Mouse (Mus musculus) limb, embryonic 14.5 days (tissue): Measurements from ENCODE around the gene Ahctf1. TPM values are rescaled to one million over a fixed set of nuclear protein-coding genes. Genes with fewer than 3 reads are reported as not detected.
A peak's percentile ranks its signal among the peaks of the same experiment; 100 is the strongest.

Experiments used
- ATAC-seq: fragments of 200-750 bp; cut with Nextera tagmentation; 2 replicates; pipeline ENCODE4 v1.8.0; 2017; ENCODE audit warnings: low read depth, moderate number of reproducible peaks, moderate TSS enrichment; ENCODE audit not compliant: low FRiP score
- DNase-seq: peaks from one replicate; pipeline ENCODE4 v3.0.0-alpha.2; 2015; ENCODE audit warnings: low spot score
- H3K27ac ChIP-seq: fragments of 300-500 bp; sonication (generic); replicated peaks from 2 replicates; pipeline ENCODE4 v1.5.1; 2014; ENCODE audit warnings: low read depth, mild to moderate bottlenecking, low read length, moderate library complexity, mixed read lengths
- H3K27me3 ChIP-seq: fragments of 300-500 bp; sonication (generic); 2 replicates; pipeline ENCODE4 v1.6.1; 2014; ENCODE audit warnings: low read length, mixed read lengths; ENCODE audit not compliant: control insufficient read depth, insufficient read depth
- H3K36me3 ChIP-seq: fragments of 300-500 bp; sonication (generic); 2 replicates; pipeline ENCODE4 v1.6.1; 2014; ENCODE audit warnings: mild to moderate bottlenecking, low read length, moderate library complexity, mixed read lengths; ENCODE audit not compliant: control insufficient read depth, insufficient read depth
- H3K4me1 ChIP-seq: fragments of 300-500 bp; sonication (generic); 2 replicates; pipeline ENCODE4 v1.6.1; 2014; ENCODE audit warnings: antibody characterized with exemption, low read length, mixed read lengths; ENCODE audit not compliant: control insufficient read depth, insufficient read depth
- H3K4me2 ChIP-seq: fragments of 300-500 bp; sonication (generic); replicated peaks from 2 replicates; pipeline ENCODE4 v1.6.1; 2014; ENCODE audit warnings: low read depth, mild to moderate bottlenecking, low read length, moderate library complexity; ENCODE audit not compliant: severe bottlenecking
- H3K4me3 ChIP-seq: fragments of 300-500 bp; sonication (generic); replicated peaks from 2 replicates; pipeline ENCODE4 v1.5.1; 2014; ENCODE audit warnings: low read length
- H3K9ac ChIP-seq: fragments of 300-500 bp; sonication (generic); 2 replicates; pipeline ENCODE4 v1.6.1; 2014; ENCODE audit warnings: mild to moderate bottlenecking, low read depth, low read length, moderate library complexity; ENCODE audit not compliant: severe bottlenecking
- H3K9me3 ChIP-seq: fragments of 300-500 bp; sonication (generic); 2 replicates; pipeline ENCODE4 v1.6.1; 2016; ENCODE audit warnings: low read length; ENCODE audit not compliant: control insufficient read depth
- POLR2A ChIP-seq: fragments of 200-500 bp; IDR thresholded peaks from 2 replicates; pipeline ENCODE4 v1.8.0; 2012; ENCODE audit warnings: inconsistent platforms, mild to moderate bottlenecking, moderate library complexity, borderline replicate concordance; ENCODE audit not compliant: insufficient read depth, insufficient read length; ENCODE audit errors: extremely low read depth
- WGBS: fragments of 180-500 bp; shearing (Covaris S2); extraction: QIAGEN DNeasy Blood & Tissue Kit; methylation state at CpG from one replicate; pipeline ENCODE4 v1.1.7; 2014; 5-methylcytosine and 5-hydroxymethylcytosine counted together
- polyA plus RNA-seq, 2 experiments: library from polyadenylated mRNA; depleted of rRNA in 1 of 2; stranded (reverse) in 1 of 2; unstranded in 1 of 2; fragments of >200 nt; fragmentation: Nextera tagmentation in 1 of 2; extraction: Ambion mirVana in 1 of 2; gene quantifications; 2 replicates each; pipeline versions ENCODE4 v1.2.1 to v1.2.3; 2012 to 2014

The Ahctf1 gene
- polyA plus RNA-seq, 2 experiments = 28.2 to 31.5 TPM

- Histone ChIP-seq H3K4me3 (peak overlapping the region; percentile 90), H3K27me3 (no peaks in the 10 kb centered on the region), H3K36me3 (no peaks in the 10 kb centered on the region), H3K4me2 (peak overlapping the region; percentile 76), H3K9me3 (no peaks in the 10 kb centered on the region), H3K27ac (peak overlapping the region; percentile 98), H3K4me1 (peaks cover 10% of the 10 kb centered on the region; the same call in 1 of the 2 replicates), H3K9ac (peak overlapping the region; percentile 96)
- 24% methylated on average over 11 of the region's 11 CpGs for WGBS
- no peak for TF ChIP-seq POLR2A
- DNase-seq (no peak), ATAC-seq (no peak)
Measured at GRCm38 (mm10) chr1:179804140-179804881, 831 bp upstream of the Ahctf1 start.

DNA sequence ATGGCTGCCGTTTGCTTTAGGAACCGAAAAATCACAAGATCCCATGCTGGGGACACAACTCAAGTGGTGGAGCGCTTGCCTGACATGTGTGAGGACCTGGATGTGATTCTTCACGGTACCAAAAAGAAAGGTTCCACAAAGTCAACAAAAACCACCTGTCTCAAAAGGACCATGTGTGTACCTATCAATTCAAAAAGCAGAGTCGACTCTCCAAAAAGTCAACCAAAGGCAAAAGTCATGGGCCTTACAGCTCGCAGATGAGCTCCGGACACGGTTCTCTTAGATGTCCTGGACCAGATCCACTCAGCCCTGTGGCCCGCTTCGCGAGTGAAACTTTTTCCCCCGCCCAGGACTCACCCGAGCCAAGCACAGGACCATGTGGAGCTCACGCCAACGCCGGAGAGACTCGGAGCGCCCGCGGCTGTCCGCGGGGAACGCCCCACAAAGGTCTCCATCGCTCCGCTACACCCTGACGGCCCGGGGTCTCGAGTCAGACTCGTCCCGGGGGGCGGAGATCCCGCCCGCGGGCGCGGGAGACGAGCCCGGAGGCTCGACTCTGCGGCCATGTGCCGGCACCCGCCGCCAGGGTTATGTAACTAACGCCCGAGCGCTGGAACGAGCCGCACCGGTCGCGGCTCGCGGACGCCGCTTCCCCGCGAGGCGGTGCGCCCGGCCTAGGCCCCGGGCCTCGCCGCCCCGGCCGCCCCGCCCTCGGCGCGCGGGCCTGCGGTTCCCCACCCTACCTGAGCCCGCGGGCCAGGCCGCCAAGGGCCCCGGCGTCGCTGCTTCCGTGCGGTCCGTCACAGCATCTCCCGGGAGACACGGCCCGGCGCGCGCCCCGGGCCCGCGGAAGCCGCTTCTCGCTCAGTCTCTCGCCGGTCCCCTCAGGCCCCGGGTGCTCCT, 619 bp downstream of the Ahctf1 start, which contains the start of gene Gm10518:
Gene Gm10518 (plus strand): TSS at position 767 of the 903 bp plus-strand sequence.
- TF ChIP-seq POLR2A = no peak
- WGBS = under 1% methylated on average over 44 of the region's 94 CpGs
- ATAC-seq = peak; percentile 57

GRCm38 (mm10) chr1:179798794-179799193, 4.7 kb downstream of the Ahctf1 start:
- DNase-seq = no peak

More for the DNA sequence above, 619 bp downstream of the Ahctf1 start, which contains the start of gene Gm10518:
- peak within 1 kb of the TSS; percentile 98 for H3K27ac ChIP-seq
- H3K4me1 ChIP-seq = peaks cover 10% of the 10 kb centered on the region; the same call in 1 of the 2 replicates
- no peaks in the 10 kb centered on the region for H3K27me3 ChIP-seq
- H3K36me3 ChIP-seq = peaks cover 11% of the 10 kb centered on the region
- peak within 1 kb of the TSS; percentile 96 for H3K9ac ChIP-seq
- H3K4me2 ChIP-seq = peak within 1 kb of the TSS; percentile 76
- H3K9me3 ChIP-seq = no peaks in the 10 kb centered on the region
- DNase-seq = peak; percentile 28
- H3K4me3 ChIP-seq = peak within 1 kb of the TSS; percentile 90

DNA sequence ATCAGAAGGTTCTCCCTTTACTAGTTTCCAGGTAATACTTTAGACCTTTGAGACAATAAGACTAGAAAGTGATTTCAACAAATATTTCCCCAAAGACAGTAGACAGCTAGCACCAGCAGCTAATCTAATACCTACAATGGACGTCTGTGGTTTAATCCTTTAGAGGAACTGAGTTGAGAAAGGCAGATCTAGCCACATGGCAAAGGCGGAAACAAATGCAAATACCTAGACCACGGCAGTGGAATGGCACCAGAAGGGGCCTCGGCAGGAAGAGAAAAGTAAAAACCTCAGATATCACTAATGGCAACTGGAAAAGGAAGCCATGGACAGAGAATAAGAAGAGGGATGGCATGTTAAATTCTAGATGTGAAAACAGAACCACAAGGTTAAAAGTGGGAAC, 16.2 kb downstream of the Ahctf1 start:
- ATAC-seq = no peak

More at GRCm38 (mm10) chr1:179798794-179799193, 4.7 kb downstream of the Ahctf1 start:
- H3K9me3 ChIP-seq = no peaks in the 10 kb centered on the region
- peaks cover 45% of the 10 kb centered on the region for H3K36me3 ChIP-seq
- H3K9ac ChIP-seq = no peak overlapping the region
- peaks cover 10% of the 10 kb centered on the region; the same call in 1 of the 2 replicates for H3K4me1 ChIP-seq
- H3K27ac ChIP-seq = no peak overlapping the region
- TF ChIP-seq POLR2A = no peak
- ATAC-seq = no peak
- no peak overlapping the region for H3K4me3 ChIP-seq
- no peaks in the 10 kb centered on the region for H3K27me3 ChIP-seq
- H3K4me2 ChIP-seq = no peak overlapping the region

DNA sequence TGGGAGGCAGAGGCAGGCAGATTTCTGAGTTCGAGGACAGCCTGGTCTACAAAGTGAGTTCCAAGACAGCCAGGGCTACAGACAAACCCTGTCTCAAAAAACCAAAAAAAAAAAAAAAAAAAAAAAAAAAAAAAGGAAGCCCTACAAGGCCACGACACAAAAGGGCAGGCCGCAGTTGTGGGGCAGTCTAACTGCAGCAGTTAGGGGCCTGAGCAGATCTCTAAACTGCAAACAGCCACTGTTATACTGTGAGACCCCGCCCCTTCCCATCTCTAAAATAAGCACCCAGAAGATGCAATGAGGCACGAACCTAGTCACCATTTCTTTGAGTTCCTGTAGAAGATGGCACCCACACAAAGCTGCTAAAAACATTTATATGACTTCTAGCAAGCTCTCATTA, 18.0 kb downstream of the Ahctf1 start:
- no peak overlapping the region for H3K4me2 ChIP-seq
- H3K4me1 ChIP-seq = no peaks in the 10 kb centered on the region
- H3K27me3 ChIP-seq = no peaks in the 10 kb centered on the region
- no peak for TF ChIP-seq POLR2A
- H3K4me3 ChIP-seq = no peak overlapping the region
- DNase-seq (no peak), ATAC-seq (no peak)
- H3K9me3 ChIP-seq = no peaks in the 10 kb centered on the region
- WGBS = 90% methylated on average over 5 of the region's 5 CpGs
- no peak overlapping the region for H3K27ac ChIP-seq
- no peak overlapping the region for H3K9ac ChIP-seq
- peaks cover 86% of the 10 kb centered on the region for H3K36me3 ChIP-seq

More for the DNA sequence above, 16.2 kb downstream of the Ahctf1 start:
- Histone ChIP-seq H3K27me3 (no peaks in the 10 kb centered on the region), H3K9me3 (no peaks in the 10 kb centered on the region), H3K27ac (no peak overlapping the region), H3K4me1 (no peaks in the 10 kb centered on the region), H3K9ac (no peak overlapping the region), H3K4me3 (no peak overlapping the region), H3K4me2 (no peak overlapping the region), H3K36me3 (peaks cover 88% of the 10 kb centered on the region)
- 87% methylated on average over 4 of the region's 4 CpGs for WGBS
- TF ChIP-seq POLR2A = no peak
- DNase-seq = no peak
